Mouse (Mus musculus) limb, embryonic 13.5 days (tissue): ENCODE measurements around the gene Ubap1l. TPM values are rescaled to one million over a fixed set of nuclear protein-coding genes. Genes with fewer than 3 reads are reported as not detected.

Experiments used
- ATAC-seq: fragments of 200-750 bp; cut with Nextera tagmentation; 2 replicates; pipeline ENCODE4 v1.8.0; 2017; ENCODE audit warnings: low read depth, moderate number of reproducible peaks, moderate TSS enrichment; ENCODE audit not compliant: low FRiP score
- H3K27ac ChIP-seq: fragments of 300-500 bp; sonication (generic); 2 replicates; pipeline ENCODE4 v1.5.1; 2015; ENCODE audit warnings: inconsistent platforms, mild to moderate bottlenecking, moderate library complexity
- H3K27me3 ChIP-seq: fragments of 300-500 bp; sonication (generic); 2 replicates; pipeline ENCODE4 v1.6.1; 2015; ENCODE audit warnings: mild to moderate bottlenecking, inconsistent platforms
- H3K36me3 ChIP-seq: fragments of 300-500 bp; sonication (generic); 2 replicates; pipeline ENCODE4 v1.6.1; 2015; ENCODE audit warnings: inconsistent platforms, mild to moderate bottlenecking, moderate library complexity
- H3K4me1 ChIP-seq: fragments of 300-500 bp; sonication (generic); 2 replicates; pipeline ENCODE4 v1.6.1; 2015; ENCODE audit warnings: inconsistent platforms
- H3K4me2 ChIP-seq: fragments of 300-500 bp; sonication (generic); replicated peaks from 2 replicates; pipeline ENCODE4 v1.6.1; 2015; ENCODE audit warnings: inconsistent platforms, mild to moderate bottlenecking, moderate library complexity
- H3K4me3 ChIP-seq: fragments of 300-500 bp; sonication (generic); 2 replicates; pipeline ENCODE4 v1.5.1; 2015; ENCODE audit warnings: moderate library complexity, mild to moderate bottlenecking, inconsistent platforms
- H3K9ac ChIP-seq: fragments of 300-500 bp; sonication (generic); 2 replicates; pipeline ENCODE4 v1.6.1; 2015; ENCODE audit warnings: mild to moderate bottlenecking, inconsistent platforms
- H3K9me3 ChIP-seq: fragments of 300-500 bp; sonication (generic); 2 replicates; pipeline ENCODE4 v1.6.1; 2016; ENCODE audit warnings: inconsistent platforms
- WGBS: fragments of 180-500 bp; shearing (Covaris S2); methylation state at CpG from one replicate; pipeline ENCODE4 v1.1.7; 2015; 5-methylcytosine and 5-hydroxymethylcytosine counted together
- polyA plus RNA-seq: library from polyadenylated mRNA; unstranded; fragments of >200 nt; fragmentation: Nextera tagmentation; extraction: Ambion mirVana; gene quantifications from 2 replicates; pipeline ENCODE4 v1.2.1, GENCODE M21; 2015

Ubap1l gene
- polyA plus RNA-seq, 1 experiment from 2014 or later, result 0.42 TPM

DNA sequence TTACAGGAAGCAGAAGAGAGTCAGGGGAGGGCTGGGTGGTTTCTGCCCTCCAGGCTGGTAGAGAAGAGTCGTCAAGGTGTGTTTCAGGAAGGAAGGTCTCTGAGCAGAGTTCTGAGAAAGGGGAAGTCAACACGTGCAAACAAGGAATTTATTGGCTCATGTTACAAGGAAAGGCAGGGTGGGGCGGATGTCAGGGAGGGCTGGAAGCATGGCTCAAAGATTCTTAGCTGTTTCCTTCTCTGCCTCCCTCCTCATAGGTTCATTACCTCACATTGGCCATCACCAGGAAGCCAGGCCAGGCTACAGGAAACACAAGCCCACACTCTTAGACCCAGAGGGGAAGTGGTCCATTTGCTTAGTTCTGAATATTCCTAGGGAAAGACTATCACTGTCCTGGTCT is 63.6 kb downstream of the Ubap1l start:
- H3K36me3 ChIP-seq, result no peaks in the 10 kb centered on the region
- H3K27ac ChIP-seq, result no peak overlapping the region
- no peak overlapping the region for H3K9ac ChIP-seq
- H3K9me3 ChIP-seq, result no peaks in the 10 kb centered on the region
- no peak overlapping the region for H3K4me3 ChIP-seq
- H3K4me1 ChIP-seq, result 0 out of 2 replicates have a peak, but pooled peaks cover 6% of the 10 kb centered on the region
- H3K4me2 ChIP-seq, result no peak overlapping the region
- no peak for ATAC-seq
- 11% methylated on average over 3 of the region's 3 CpGs for WGBS
- H3K27me3 ChIP-seq, result no peaks in the 10 kb centered on the region

DNA sequence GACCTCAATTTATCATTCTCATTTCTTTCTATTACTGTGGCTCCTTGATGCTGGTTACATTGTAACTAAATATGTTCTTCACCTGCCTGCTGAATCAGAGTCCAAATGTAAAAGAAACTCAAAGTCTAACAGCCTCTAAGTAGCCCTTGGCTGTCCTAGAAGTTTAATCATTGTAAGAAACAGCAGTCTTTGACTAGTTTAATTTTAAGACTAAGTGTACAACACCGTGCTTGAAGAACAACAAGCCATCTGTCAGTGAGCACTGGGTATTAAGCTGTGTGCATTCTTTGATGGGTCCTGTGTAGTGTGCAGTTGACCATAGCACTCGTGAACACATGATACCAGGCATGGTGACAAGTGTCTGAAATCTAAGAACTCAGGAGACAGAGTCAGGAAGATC is 66.7 kb downstream of the Ubap1l start:
- H3K27me3 ChIP-seq, result no peaks in the 10 kb centered on the region
- H3K9ac ChIP-seq, result no peak overlapping the region
- H3K4me2 ChIP-seq, result no peak overlapping the region
- 0 out of 2 replicates have a peak, but pooled peaks cover 6% of the 10 kb centered on the region for H3K4me1 ChIP-seq
- ATAC-seq, result no peak
- WGBS, result 73% methylated on average over 2 of the region's 2 CpGs
- H3K36me3 ChIP-seq, result no peaks in the 10 kb centered on the region
- no peak overlapping the region for H3K4me3 ChIP-seq
- no peaks in the 10 kb centered on the region for H3K9me3 ChIP-seq
- no peak overlapping the region for H3K27ac ChIP-seq

DNA sequence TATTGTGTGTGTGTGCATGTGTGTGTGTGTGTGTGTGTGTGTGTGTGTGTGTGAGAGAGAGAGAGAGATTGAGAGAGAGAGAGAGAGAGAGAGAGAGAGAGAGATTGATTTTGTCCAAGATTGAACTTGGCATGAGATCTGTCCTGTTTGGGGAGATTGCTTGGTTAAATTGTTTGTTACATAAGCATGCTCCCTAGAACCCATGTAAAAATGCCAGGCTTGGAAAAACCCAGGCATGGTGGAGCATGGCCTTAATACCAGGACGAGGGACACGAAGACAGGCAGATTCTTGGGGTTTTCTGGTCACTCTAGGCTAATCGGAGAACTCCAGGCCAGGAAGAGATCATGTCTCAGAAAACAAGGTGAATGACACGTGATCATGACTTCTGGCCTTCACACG is 67.2 kb downstream of the Ubap1l start:
- Histone ChIP-seq H3K9me3 (no peaks in the 10 kb centered on the region), H3K4me3 (no peak overlapping the region), H3K4me1 (0 out of 2 replicates have a peak, but pooled peaks cover 6% of the 10 kb centered on the region), H3K9ac (no peak overlapping the region), H3K4me2 (no peak overlapping the region), H3K27ac (no peak overlapping the region), H3K27me3 (no peaks in the 10 kb centered on the region), H3K36me3 (no peaks in the 10 kb centered on the region)
- no peak for ATAC-seq
- 80% methylated on average over 5 of the region's 5 CpGs for WGBS

Other genes with a start within 250 kb of the Ubap1l start
- 1.2 and 2.1 TPM in 2 replicates for gene Igdcc3, start 219.9 kb upstream of the Ubap1l start, polyA plus RNA-seq
- gene Parp16, start 165.7 kb upstream of the Ubap1l start, polyA plus RNA-seq, result 7.0 and 7.1 TPM in 2 replicates
- gene Cilp, start 95.9 kb upstream of the Ubap1l start, polyA plus RNA-seq, result 1.9 TPM in 2 replicates
- 62.3 and 66.2 TPM in 2 replicates for gene Clpx, start 66.8 kb upstream of the Ubap1l start, polyA plus RNA-seq
- 10.4 and 10.6 TPM in 2 replicates for gene Pdcd7, start 14.9 kb upstream of the Ubap1l start, polyA plus RNA-seq
- gene Kbtbd13, start 30.6 kb downstream of the Ubap1l start, polyA plus RNA-seq, result 1.4 and 1.6 TPM in 2 replicates
- gene Rasl12, start 37.5 kb downstream of the Ubap1l start, polyA plus RNA-seq, result 9.7 and 11.1 TPM in 2 replicates
- gene Slc51b, start 61.9 kb downstream of the Ubap1l start, polyA plus RNA-seq, result not detected in 2 replicates
- gene Mtfmt, start 74.7 kb downstream of the Ubap1l start, polyA plus RNA-seq, result 24.2 and 25.2 TPM in 2 replicates
- gene Spg21, start 99.9 kb downstream of the Ubap1l start, polyA plus RNA-seq, result 141 and 144 TPM in 2 replicates
- gene Ankdd1a, start 159.2 kb downstream of the Ubap1l start, polyA plus RNA-seq, result not detected in 2 replicates
- gene Plekho2, start 219.0 kb downstream of the Ubap1l start, polyA plus RNA-seq, result 13.9 and 16.2 TPM in 2 replicates
- gene Pif1, start 226.1 kb downstream of the Ubap1l start, polyA plus RNA-seq, result 15.1 and 16.0 TPM in 2 replicates